ENCODE assay signal across 16 mouse cellular contexts in the genomic region with DNA sequence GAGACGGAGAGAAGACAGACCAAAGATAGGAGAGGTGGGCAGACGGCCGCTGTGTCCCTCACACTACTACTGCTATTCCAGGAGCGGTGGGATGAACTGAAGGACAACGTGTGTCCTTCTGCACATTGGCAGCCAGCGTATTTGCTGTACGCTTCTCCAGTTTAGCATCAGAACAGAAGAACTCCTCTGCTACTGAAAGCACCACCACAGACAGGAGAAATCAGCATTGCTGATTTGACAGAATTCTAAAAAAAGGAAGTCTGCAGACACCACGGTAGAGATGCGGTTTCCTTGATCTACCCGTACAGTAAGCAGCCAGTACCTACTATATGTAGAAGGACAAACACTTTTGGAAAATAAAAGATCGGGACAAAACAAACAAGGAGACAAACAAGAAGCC. TPM values are rescaled to one million over a fixed set of nuclear protein-coding genes. Genes with fewer than 3 reads are reported as not detected.
A peak's percentile ranks its signal among the peaks of the same experiment; 100 is the strongest.
DNase-seq lines count a peak whose midpoint lies in the region; ATAC-seq and TF ChIP-seq lines count a peak whose summit lies in the region.
"Had no signal": no experiment of that assay in that cellular context is flagged by ENCODE, and none has a peak within 500 bp of the region (broad histone marks: within the 10 kb centered on the region; RNA-seq: fewer than 3 reads in every experiment).

No protein-coding gene starts in this region.

- no peak for TF ChIP-seq EP300 in lung, postnatal 0 days (IDR thresholded peaks at IDR 0.05)

- no peak overlapping the region for H3K27ac ChIP-seq in thymus, adult 2 months (ENCODE audit: control insufficient read depth, insufficient read depth, low read length)
- no peak overlapping the region for H3K27ac ChIP-seq in hindbrain, postnatal 0 days
- H3K27ac ChIP-seq in lung, postnatal 0 days (ENCODE audit: low read length) = no peak overlapping the region
- H3K27ac ChIP-seq: intestine, embryonic 15.5 days; limb, embryonic 12.5 days; midbrain, embryonic 10.5 days had no signal

- 19% methylated on average over 11 of the region's 11 CpGs for WGBS in thymus, adult 2 months
- 93% methylated on average over 11 of the region's 11 CpGs for WGBS in hindbrain, postnatal 0 days
- 88% methylated on average over 11 of the region's 11 CpGs for WGBS in lung, postnatal 0 days

- no peak for TF ChIP-seq CTCF in thymus, adult 2 months (IDR thresholded peaks at IDR 0.05; ENCODE audit: borderline replicate concordance, control insufficient read depth, extremely low read depth, insufficient read depth, low read length, poor library complexity)
- no peak for TF ChIP-seq CTCF in hindbrain, postnatal 0 days (IDR thresholded peaks at IDR 0.05; ENCODE audit: low read depth)
- TF ChIP-seq CTCF in lung, postnatal 0 days (IDR thresholded peaks at IDR 0.05) = no peak

- H3K4me1 ChIP-seq in thymus, adult 2 months (replicated peaks; ENCODE audit: control insufficient read depth, insufficient read depth, low read length) = peaks cover 13% of the 10 kb centered on the region
- peaks cover 7% of the 10 kb centered on the region for H3K4me1 ChIP-seq in hindbrain, postnatal 0 days (ENCODE audit: insufficient read depth, low read length)
- H3K4me1 ChIP-seq in lung, postnatal 0 days (ENCODE audit: insufficient read depth, low read depth, low read length) = no peaks in the 10 kb centered on the region

- ATAC-seq in frontal cortex, adult (ENCODE audit: low TSS enrichment) = peak; percentile 60
- peak; percentile 46 for ATAC-seq in inflammation-experienced regulatory T-cells, adult 6 months
- ATAC-seq in hindbrain, postnatal 0 days = no peak
- no peak for ATAC-seq in lung, postnatal 0 days
- ATAC-seq: forebrain, embryonic 14.5 days; intestine, embryonic 15.5 days had no signal

- H3K9me3 ChIP-seq in hindbrain, postnatal 0 days (ENCODE audit: low read length) = no peaks in the 10 kb centered on the region
- no peaks in the 10 kb centered on the region for H3K9me3 ChIP-seq in lung, postnatal 0 days (ENCODE audit: low read length)
- H3K9me3 ChIP-seq: intestine, embryonic 15.5 days; limb, embryonic 12.5 days; midbrain, embryonic 10.5 days had no signal

- no peak overlapping the region for H3K4me2 ChIP-seq in hindbrain, postnatal 0 days (ENCODE audit: low read depth, low read length)
- H3K4me2 ChIP-seq in lung, postnatal 0 days (replicated peaks; ENCODE audit: low read depth, low read length) = no peak overlapping the region
- H3K4me2 ChIP-seq: intestine, embryonic 15.5 days; limb, embryonic 12.5 days had no signal

- DNase-seq in frontal cortex, postnatal 10 days (ENCODE audit: low spot score in 2 of 2) = no peak
- DNase-seq in thymus, adult 2 months = peak; percentile 29
- DNase-seq in thymus, postnatal 36 days = no peak
- DNase-seq in hindbrain, postnatal 0 days (ENCODE audit: low spot score) = no peak
- no peak for DNase-seq in cerebellum, adult 8-10 months
- DNase-seq in lung, postnatal 0 days (ENCODE audit: low spot score) = no peak
- DNase-seq: cerebellum, postnatal 36 days; kidney, postnatal 36 days; lung, adult 18-20 months; right cerebral cortex, postnatal 25 days had no signal

- H3K9ac ChIP-seq in hindbrain, postnatal 0 days (replicated peaks; ENCODE audit: low read length) = no peak overlapping the region
- no peak overlapping the region for H3K9ac ChIP-seq in lung, postnatal 0 days (replicated peaks; ENCODE audit: low read depth)
- H3K9ac ChIP-seq: intestine, embryonic 15.5 days; limb, embryonic 12.5 days had no signal

- TF ChIP-seq POLR2A in thymus, adult 2 months (IDR thresholded peaks at IDR 0.05; ENCODE audit: control insufficient read depth, extremely low read depth, insufficient read depth, low read length, poor library complexity) = no peak

- H3K36me3 ChIP-seq in thymus, adult 2 months (ENCODE audit: control insufficient read depth, insufficient read depth, low read length) = no peaks in the 10 kb centered on the region
- H3K36me3 ChIP-seq in hindbrain, postnatal 0 days (ENCODE audit: insufficient read depth, low read length) = no peaks in the 10 kb centered on the region
- no peaks in the 10 kb centered on the region for H3K36me3 ChIP-seq in lung, postnatal 0 days (ENCODE audit: insufficient read depth, low read length)
- H3K36me3 ChIP-seq: intestine, embryonic 15.5 days; limb, embryonic 12.5 days; midbrain, embryonic 10.5 days had no signal

- H3K4me3 ChIP-seq in thymus, adult 2 months (ENCODE audit: control insufficient read depth, insufficient read depth, low read length) = no peak overlapping the region
- H3K4me3 ChIP-seq in hindbrain, postnatal 0 days (ENCODE audit: low read length) = no peak overlapping the region
- H3K4me3 ChIP-seq in lung, postnatal 0 days (ENCODE audit: low read depth, low read length) = no peak overlapping the region
- H3K4me3 ChIP-seq: intestine, embryonic 15.5 days; limb, embryonic 12.5 days; midbrain, embryonic 10.5 days had no signal

- no peaks in the 10 kb centered on the region for H3K27me3 ChIP-seq in thymus, adult 2 months (ENCODE audit: control insufficient read depth, insufficient read depth, low read length)
- 0 out of 2 replicates have a peak, but pooled peaks cover 6% of the 10 kb centered on the region for H3K27me3 ChIP-seq in hindbrain, postnatal 0 days (ENCODE audit: insufficient read depth, low read length)
- H3K27me3 ChIP-seq in lung, postnatal 0 days (replicated peaks; ENCODE audit: insufficient read depth, low read length) = no peaks in the 10 kb centered on the region
- H3K27me3 ChIP-seq: intestine, embryonic 15.5 days had no signal

RNA-seq across cellular contexts. Expression of a gene that starts 29.0 kb away (rescaled TPM):
- polyA plus RNA-seq in thymus, adult 2 months (2012; rRNA removed) = 0.91 and 1.1 TPM in 2 replicates
- 1 to 10 TPM; 1.5 to 2.4 (median 1.5) TPM for polyA plus RNA-seq in inflammation-experienced regulatory T-cells, adult 6 months (2017; shearing (Covaris generic))
- 4.6 and 10.4 TPM in 2 replicates for total RNA-seq in hindbrain, postnatal 0 days (2014; rRNA removed)
- 9.6 and 10.2 TPM in 2 replicates for polyA plus RNA-seq in hindbrain, postnatal 0 days (2015; fragmentation: Nextera tagmentation; extraction: Ambion mirVana)
- 1.8 and 2.1 TPM in 2 replicates for polyA plus RNA-seq in lung, postnatal 0 days (2015; fragmentation: Nextera tagmentation; extraction: Ambion mirVana)

Comparison
In these comparisons a context has a peak if more than half of its experiments do, and no peak if none do; other contexts are left out.
1. ATAC-seq: peak in frontal cortex, adult (single experiment) and inflammation-experienced regulatory T-cells, adult 6 months (single experiment); none in hindbrain, postnatal 0 days (single experiment) and lung, postnatal 0 days (single experiment).